Mouse (Mus musculus) ovary, adult 18-20 months (tissue): ENCODE measurements around the gene Gdpd1.
"Not testable (repeated sequence)": the region's sequence is repeated elsewhere in the genome, so short reads cannot be mapped to it uniquely, and the experiment has no call there.

Source experiments
- DNase-seq: peaks from one replicate; pipeline ENCODE4 v3.0.0; 2022; ENCODE audit warnings: low spot score, mixed read lengths

Gdpd1 gene

GRCm38 (mm10) chr11:87073866-87074440 is at the start of gene Gdpd1:
Gene Gdpd1 (minus strand): TSS chr11:87074062.
- DNase-seq: peak; percentile 84

DNA sequence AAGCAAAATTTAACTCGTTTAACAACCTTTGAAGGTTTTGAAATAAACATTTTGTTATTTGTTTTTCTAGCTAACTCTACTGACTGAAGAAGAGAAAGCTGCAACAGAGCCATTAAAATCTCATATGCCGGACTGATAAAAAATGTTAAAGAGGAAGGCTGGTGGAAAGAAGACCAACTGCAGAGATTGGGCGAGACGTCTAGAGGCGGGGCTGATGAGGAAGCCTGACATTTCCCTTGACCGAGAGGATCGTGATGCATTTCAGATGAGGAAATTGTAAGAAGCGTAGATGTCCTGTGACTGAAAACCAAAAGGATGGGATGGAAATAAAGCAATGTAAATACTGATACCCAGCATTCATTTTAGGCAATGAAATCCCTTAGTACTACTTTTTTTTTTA is 48.0 kb upstream of the Gdpd1 start:
- DNase-seq: no peak

DNA sequence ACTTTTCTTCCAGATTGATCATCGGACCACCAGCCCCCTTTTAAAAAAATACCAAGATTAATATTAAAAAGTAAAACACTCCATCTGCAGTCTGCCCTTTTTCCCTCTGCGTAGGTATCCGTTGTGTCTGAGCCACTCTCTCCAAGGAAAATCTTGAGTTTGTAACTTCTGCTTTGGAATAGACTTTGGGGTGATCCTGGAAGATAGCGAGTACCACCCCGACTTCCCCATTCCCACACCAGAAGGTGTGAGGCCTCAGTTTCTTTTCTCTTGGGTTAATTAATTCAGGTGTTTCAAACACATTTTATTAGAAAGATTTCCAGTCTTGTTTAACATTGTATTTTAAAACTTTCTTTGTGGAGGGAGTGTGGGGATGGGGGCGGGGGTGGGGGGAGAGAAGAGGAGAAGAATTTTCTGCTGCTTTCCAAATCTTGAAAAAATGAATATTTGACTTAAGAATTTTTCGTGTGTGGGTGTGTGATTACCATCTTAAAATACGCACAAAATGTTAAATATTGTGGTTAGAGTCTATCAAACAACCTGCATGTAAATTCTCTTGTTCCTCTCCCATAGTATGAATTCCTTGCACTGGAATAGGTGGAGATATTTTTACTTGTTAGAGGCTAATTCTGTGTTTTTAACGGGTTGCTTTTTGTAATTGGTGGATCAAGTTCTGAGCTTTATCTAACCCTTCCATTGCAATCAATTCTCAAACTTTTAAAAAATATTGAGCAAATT is 36.5 kb upstream of the Gdpd1 start:
- DNase-seq: no peak

GRCm38 (mm10) chr11:87109519-87110171 is 35.8 kb upstream of the Gdpd1 start:
- DNase-seq: no peak

DNA sequence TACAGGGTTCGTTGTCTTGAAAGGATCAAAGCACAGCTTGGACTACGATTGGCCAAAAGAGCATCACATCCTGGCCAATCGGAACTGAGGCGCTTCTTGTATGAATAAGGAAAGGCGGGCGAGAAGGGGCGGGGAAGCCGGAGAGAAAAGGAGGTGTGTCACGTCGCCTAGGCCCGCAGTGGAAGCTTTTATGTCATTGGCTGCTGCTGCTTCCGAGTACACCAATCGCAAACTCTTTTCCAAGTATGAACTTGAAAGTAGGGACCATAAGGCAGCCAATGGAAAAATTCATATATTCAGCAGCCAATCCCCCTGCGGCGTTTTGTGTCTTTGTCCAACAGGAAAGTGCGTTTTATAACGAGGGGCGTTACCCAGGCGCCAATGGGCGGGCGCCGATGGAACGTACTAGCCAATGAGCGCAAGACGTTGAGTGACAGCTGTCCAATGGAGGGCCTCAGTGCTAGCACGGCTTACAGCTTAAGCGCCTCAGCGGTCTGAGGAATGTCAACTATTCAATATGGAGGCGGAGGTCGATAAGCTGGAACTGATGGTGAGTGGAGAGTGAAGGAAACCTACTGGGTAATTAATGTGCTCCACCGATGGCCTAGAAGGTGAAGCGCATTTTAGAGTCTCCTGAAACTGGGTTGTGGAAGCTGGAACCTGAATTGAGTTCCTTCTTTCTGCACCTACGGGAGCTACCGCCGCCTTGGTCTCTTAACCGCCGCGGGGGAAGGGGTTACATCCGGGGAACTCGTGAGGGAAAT is 35.1 kb upstream of the Gdpd1 start, which contains the start of gene Ska2:
Gene Ska2, plus strand, starts transcription at position 480 of the 764 bp plus-strand sequence.
- peak; percentile 98 for DNase-seq

GRCm38 (mm10) chr11:87108409-87108754 is 34.5 kb upstream of the Gdpd1 start, which contains the start of gene Prr11:
Gene Prr11 (minus strand): TSS chr11:87108708.
- DNase-seq: no peak

- no peak for DNase-seq
These were observed 13.3 kb upstream of the Gdpd1 start for GRCm38 (mm10) chr11:87087142-87087541.

GRCm38 (mm10) chr11:87086290-87086984 is 12.6 kb upstream of the Gdpd1 start, which contains the start of gene Smg8:
Gene Smg8 (minus strand): TSS chr11:87086774.
- peak; percentile 71 for DNase-seq

GRCm38 (mm10) chr11:87085461-87085860 is 11.6 kb upstream of the Gdpd1 start:
- no peak for DNase-seq

DNA sequence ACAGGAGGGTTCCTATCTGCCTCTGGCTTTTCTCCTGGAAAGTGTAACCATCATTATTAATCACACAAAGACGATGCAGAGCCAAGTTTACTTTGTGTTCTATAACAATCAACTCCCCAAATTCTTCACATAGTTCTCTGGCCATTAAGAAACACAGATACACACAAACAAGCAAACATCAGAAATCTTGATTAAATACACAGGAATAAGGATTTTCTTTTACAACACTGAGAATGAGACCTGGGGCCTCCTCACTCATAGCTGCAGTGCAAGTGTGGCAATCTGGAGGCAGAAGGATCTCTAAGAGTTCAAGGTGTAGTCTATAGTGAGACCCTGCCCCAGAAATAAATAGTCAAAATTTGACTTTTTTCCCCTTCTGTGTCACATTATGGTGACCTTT is 9.8 kb upstream of the Gdpd1 start:
- no peak for DNase-seq

- DNase-seq: peak; percentile 54
These were observed 458 bp downstream of the Gdpd1 start for GRCm38 (mm10) chr11:87073343-87073865.

DNA sequence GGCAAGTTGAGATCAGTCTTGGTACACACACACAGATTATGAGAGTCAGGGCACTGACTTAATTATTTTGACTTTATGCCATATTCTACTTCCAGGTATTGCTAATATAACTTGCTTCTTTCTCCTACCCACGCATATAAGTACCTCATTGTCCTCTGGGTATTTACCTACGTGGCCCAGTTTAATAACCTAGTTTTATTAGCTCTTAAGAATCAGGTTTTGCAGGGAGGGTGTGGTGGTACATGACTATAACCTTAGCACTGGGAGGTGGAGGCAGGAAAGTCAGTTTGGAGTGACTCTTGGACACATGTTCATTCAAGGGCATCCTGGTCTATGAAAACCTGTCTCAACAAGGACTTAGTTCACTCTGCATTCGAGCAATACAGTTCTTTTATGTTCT is 11.8 kb downstream of the Gdpd1 start:
- DNase-seq: no peak

- no peak for DNase-seq
These were observed 13.5 kb downstream of the Gdpd1 start for GRCm38 (mm10) chr11:87060410-87060809.

DNA sequence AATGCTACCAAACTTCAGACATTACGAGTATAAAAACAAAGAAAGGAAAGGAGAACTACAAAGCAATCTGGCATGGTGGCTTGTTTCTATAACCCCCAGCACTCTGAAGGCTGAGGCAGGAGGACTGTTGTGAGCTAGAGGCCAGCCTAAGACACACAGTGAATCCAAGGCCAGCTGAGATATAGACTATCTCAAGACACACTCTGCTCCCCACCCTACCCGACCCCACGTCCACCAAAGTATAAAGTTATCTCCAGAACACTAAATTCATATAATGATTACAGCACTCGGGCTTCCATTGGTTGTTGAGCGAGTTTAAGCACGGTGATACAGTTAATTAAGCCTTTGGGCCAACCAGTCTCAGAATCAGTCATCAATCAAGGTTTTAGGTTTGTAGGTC is 17.6 kb downstream of the Gdpd1 start:
- no peak for DNase-seq

DNA sequence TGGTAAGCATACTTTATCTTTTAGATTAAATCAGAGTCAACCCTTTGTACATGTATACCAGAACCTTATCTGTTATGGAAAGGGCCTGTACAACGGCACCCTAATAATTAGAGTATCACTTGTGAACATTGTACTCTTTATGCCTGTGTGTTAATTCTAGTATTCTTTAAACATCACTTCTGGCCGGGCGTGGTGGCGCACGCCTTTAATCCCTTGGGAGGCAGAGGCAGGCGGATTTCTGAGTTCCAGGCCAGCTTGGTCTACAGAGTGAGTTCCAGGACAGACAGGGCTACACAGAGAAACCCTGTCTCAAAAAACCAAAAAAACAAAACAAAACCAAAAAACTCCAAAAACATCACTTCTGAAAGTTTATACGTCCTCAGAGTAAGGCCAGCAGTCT is 25.0 kb downstream of the Gdpd1 start:
- not testable (repeated sequence) for DNase-seq

DNA sequence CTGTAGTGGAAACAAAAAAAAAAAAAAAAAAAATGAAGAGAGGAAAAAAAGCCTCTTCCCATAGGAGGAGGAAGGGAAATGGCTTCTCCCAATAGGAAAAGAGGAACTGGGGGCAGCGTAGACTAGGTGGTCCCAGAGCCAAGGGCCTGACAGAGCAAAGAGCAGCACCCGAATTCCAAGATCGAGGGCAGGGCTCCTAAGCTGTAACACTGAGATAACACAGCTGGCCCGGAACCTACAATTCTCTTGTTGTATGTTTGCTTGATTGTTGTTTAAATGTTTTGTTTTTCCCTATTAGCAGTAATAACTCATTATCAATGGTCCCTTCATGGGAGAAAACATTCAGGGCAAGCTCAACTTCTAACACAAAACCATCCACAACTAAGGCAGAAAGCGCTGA is 26.9 kb downstream of the Gdpd1 start:
- DNase-seq: no peak

DNA sequence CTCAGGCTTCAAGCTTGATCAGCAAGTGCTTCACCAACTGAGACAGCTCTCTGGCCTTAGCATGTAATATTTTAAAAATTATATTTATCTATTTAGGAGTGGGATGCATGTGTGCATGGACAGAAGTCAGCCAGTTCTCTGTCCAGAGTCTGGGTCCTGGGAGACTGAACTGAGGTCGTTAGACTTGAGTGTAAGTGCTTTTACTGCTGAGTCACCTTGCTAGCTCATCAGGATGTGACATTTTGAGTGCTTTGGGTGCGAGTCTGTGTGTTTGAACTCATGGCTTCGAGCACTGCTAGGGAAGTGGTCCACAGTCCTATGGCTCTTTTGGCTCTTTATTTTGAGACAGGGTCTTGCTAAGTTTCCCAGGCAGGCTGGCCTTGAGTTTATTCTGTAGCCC is 30.8 kb downstream of the Gdpd1 start:
- no peak for DNase-seq

DNA sequence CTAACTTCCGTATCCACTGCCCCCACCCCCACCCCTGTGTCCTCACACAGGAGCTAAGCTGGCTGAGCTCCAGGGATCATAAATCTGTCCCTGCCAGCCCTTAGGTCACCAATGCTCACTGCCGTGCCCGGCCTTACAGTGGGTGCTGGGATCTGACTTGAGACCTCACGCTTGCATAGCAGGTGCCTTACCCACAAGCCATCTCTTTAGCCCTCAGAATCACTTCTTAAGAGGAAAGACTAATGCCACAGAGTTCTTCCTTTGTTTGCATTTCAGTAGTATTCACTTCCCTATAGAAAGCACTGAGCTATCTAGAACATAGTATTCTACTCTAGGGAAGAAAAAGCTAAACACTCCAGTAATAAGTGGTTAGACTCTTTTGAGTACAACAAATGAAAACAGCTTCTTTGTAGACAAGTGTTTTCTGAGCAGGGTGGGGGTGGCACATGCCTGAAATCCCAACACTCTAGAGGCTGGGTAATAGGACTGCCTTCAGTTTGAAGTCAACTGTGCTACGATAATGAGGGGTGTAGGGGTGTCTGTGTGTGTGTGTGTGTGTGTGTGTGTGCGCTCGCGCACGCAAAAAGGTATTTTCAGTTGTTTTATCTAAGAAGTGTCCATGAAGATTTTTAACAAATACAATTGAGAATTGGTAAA is 34.4 kb downstream of the Gdpd1 start:
- DNase-seq: no peak

GRCm38 (mm10) chr11:87036180-87036579 is 37.7 kb downstream of the Gdpd1 start:
- no peak for DNase-seq

- no peak for DNase-seq
These were observed 45.6 kb downstream of the Gdpd1 start for GRCm38 (mm10) chr11:87028212-87028611.
